Mouse (Mus musculus): ENCODE measurements around the gene Clec2d.

The Clec2d gene

GRCm38 (mm10) chr6:129224090-129224489 lies 43.7 kb downstream of the Clec2d start:
- no peak for DNase-seq (ENCODE audit: low read depth)

- DNase-seq (ENCODE audit: low read depth), result no peak
Measured at GRCm38 (mm10) chr6:129225078-129225477, 44.7 kb downstream of the Clec2d start.

DNA sequence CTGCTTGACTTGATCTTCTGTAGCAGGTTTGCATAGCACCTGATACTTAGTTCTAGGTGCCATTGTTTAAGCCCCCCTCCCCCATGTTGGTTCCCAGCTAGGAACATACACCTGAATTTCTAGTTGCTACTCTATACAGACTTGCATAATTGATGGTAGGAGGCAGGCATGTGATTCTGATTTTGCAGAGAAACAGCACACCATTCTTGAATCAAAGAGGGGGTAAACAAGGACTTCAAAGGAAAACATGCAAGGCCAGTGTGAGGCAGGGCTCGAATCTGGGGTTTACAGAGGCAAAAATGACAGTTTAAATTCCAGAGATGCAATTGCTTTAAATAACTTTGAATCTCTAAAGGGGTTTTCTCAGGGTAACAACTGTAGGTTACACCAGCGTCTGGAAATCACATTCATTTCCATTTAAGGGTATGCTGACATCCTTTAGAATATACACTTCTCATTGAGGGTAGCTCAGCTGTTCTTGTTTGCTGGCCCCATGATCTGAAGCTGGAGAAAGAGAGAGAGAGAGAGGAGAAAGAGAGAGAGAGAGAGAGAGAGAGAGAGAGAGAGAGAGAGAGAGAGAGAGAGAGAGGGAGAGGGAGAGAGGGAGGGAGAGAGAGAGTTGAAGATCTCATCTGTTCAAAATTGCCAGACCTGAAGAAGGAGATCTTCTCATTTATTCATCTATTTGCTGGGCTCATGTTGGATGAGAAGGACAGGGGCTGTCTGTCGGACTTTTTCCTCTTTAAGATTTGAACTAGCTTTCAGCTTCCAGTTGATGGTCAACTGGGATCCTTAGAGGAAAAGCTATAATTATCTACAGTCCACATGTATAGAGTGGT lies 48.7 kb downstream of the Clec2d start:
- no peak for DNase-seq (ENCODE audit: low read depth)

- DNase-seq (ENCODE audit: low read depth), result no peak
Measured at GRCm38 (mm10) chr6:129229774-129230578, 49.6 kb downstream of the Clec2d start.

- no peak for DNase-seq (ENCODE audit: low read depth)
Measured at GRCm38 (mm10) chr6:129232005-129232841, 51.8 kb downstream of the Clec2d start.

DNA sequence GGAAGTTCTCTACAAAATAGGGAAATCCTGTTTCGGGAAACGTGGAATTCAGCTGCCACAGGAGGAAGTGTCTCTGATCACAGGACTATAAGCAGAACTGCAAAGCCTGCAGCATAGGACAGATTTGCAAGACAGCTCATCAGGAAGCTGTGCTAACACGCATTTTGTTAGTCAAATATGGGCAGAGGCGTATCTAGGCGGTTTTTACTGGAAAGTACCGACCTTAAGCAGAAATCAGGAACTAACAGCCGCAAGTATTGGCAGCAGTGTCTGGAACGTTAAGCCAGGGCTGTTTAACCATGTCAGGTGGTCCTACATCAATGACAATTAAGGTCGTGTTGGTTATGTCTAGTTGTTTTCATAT lies 52.4 kb downstream of the Clec2d start:
- peak; percentile 87 for DNase-seq (ENCODE audit: low read depth)

DNA sequence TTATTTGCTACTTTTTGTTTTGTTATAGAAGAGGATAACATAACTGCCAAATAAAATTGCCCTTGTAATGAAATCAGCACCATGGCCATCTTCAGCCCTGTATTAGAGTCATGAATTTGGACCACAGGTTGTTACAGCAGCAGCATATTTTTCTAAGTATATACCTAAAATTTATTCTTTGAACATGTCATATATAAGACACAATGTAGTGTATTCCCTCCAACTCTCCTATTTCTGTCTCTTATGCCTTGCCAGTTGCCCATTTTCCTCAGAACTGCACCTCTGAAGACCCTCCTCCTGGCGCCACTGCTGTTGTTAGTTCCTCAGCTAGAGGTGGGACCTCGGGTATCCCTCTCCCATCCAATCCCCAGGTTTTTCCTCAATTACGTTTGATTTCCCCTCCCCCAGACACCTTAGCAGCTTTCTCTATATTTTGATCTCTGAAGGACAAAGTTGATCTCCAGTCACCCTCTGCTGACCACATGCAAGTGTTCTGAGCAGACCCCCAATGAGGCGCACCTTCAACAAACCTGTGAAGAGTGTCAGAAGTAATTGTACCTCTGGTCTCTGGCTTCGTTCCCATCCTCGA lies 53.0 kb downstream of the Clec2d start:
- no peak for DNase-seq (ENCODE audit: low read depth)

DNA sequence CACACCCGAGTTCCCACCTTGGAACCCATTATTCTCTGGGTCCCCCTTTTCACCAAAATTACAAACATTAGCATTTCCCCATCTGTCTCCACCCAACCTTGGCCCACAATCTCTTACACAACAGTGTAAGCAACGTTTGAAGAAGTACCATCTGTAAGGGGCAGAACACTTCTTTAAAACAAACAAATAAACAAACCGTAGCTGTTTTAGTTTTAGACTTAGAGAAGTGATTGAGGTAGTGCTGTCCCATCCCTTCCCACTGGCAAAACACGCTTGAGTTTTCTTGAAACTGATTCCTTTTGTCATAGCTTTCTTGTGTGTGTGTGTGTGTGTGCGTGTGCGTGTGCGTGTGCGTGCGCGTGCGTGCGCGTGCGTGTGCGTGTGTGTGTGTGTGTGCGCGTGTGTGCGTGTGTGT lies 53.5 kb downstream of the Clec2d start:
- DNase-seq (ENCODE audit: low read depth), result no peak

- DNase-seq (ENCODE audit: low read depth), result no peak
Measured at GRCm38 (mm10) chr6:129234456-129235360, 54.3 kb downstream of the Clec2d start.

- no peak for DNase-seq (ENCODE audit: low read depth)
Measured at GRCm38 (mm10) chr6:129235855-129236461, 55.5 kb downstream of the Clec2d start.

Measured in c-Kit-positive CD71-positive TER-119-negative erythroid progenitor cells, embryonic 14.5 days (primary cell).